Mouse (Mus musculus) kidney, adult 9 months (tissue): ENCODE results near the gene Lasp1.
"Not testable (repeated sequence)": the region's sequence is repeated elsewhere in the genome, so short reads cannot be mapped to it uniquely, and the experiment has no call there.

Source experiments
- DNase-seq: peaks from one replicate; pipeline ENCODE4 v3.0.0; 2022

The Lasp1 gene

GRCm38 (mm10) chr11:97798782-97799145, at the start of gene Lasp1:
TSS of gene Lasp1 (plus strand) at chr11:97799000.
- DNase-seq: peak; percentile 90

GRCm38 (mm10) chr11:97753277-97753676, 45.5 kb upstream of the Lasp1 start:
- DNase-seq: no peak

- no peak for DNase-seq
These were observed 40.7 kb upstream of the Lasp1 start for GRCm38 (mm10) chr11:97758125-97758524.

- DNase-seq: no peak
These were observed 39.9 kb upstream of the Lasp1 start for GRCm38 (mm10) chr11:97758942-97759341.

GRCm38 (mm10) chr11:97761638-97762037, 37.2 kb upstream of the Lasp1 start:
- DNase-seq: no peak

- DNase-seq: peak; percentile 97
These were observed 32.5 kb upstream of the Lasp1 start, which contains the start of gene Cwc25 for GRCm38 (mm10) chr11:97766154-97766881. TSS of gene Cwc25 (minus strand) at chr11:97766556.

GRCm38 (mm10) chr11:97769704-97770103, 29.1 kb upstream of the Lasp1 start:
- DNase-seq: no peak

- DNase-seq: no peak
These were observed 27.4 kb upstream of the Lasp1 start for GRCm38 (mm10) chr11:97771410-97771809.

GRCm38 (mm10) chr11:97775186-97775585, 23.6 kb upstream of the Lasp1 start:
- DNase-seq: no peak

- DNase-seq: no peak
These were observed 22.8 kb upstream of the Lasp1 start, which contains the start of gene 1700001P01Rik for GRCm38 (mm10) chr11:97775808-97776496. TSS of gene 1700001P01Rik (minus strand) at chr11:97775918.

- no peak for DNase-seq
These were observed 22.2 kb upstream of the Lasp1 start for GRCm38 (mm10) chr11:97776497-97777128.

- DNase-seq: peak; percentile 43
These were observed 21.7 kb upstream of the Lasp1 start for GRCm38 (mm10) chr11:97777129-97777529.

- DNase-seq: no peak
These were observed 19.9 kb upstream of the Lasp1 start for GRCm38 (mm10) chr11:97778918-97779317.

GRCm38 (mm10) chr11:97779968-97780701, 18.7 kb upstream of the Lasp1 start:
- no peak for DNase-seq

GRCm38 (mm10) chr11:97781478-97781831, 17.3 kb upstream of the Lasp1 start:
- no peak for DNase-seq

GRCm38 (mm10) chr11:97781832-97782563, 16.8 kb upstream of the Lasp1 start, which contains the start of gene Rpl23:
TSS of gene Rpl23 (minus strand) at chr11:97782437.
- DNase-seq: peak; percentile 99

- no peak for DNase-seq
These were observed 16.3 kb upstream of the Lasp1 start for GRCm38 (mm10) chr11:97782564-97782895.

- DNase-seq: no peak
These were observed 10.8 kb upstream of the Lasp1 start for GRCm38 (mm10) chr11:97787961-97788360.

- no peak for DNase-seq
These were observed 9.1 kb upstream of the Lasp1 start for GRCm38 (mm10) chr11:97789727-97790126.

GRCm38 (mm10) chr11:97790778-97791438, 7.9 kb upstream of the Lasp1 start:
- not testable (repeated sequence) for DNase-seq

- DNase-seq: peak; percentile 84
These were observed 5.6 kb upstream of the Lasp1 start for GRCm38 (mm10) chr11:97793165-97793564.

GRCm38 (mm10) chr11:97796910-97797309, 1.9 kb upstream of the Lasp1 start:
- peak; percentile 82 for DNase-seq
